Mouse (Mus musculus) heart, adult 8-10 months (tissue): ENCODE data around the gene Vmn1r91. TPM values are rescaled to one million over a fixed set of nuclear protein-coding genes. Genes with fewer than 3 reads are reported as not detected.
"Not testable (repeated sequence)": the region's sequence is repeated elsewhere in the genome, so short reads cannot be mapped to it uniquely, and the experiment has no call there.

Source experiments
- DNase-seq: peaks from one replicate; pipeline ENCODE4 v3.0.0; 2022; ENCODE audit warnings: low spot score
- total RNA-seq, 4 experiments: library from RNA; stranded (reverse); gene quantifications; 2 replicates each; pipeline ENCODE4 v1.2.4; 2022

The Vmn1r91 gene
- not detected for total RNA-seq

DNA sequence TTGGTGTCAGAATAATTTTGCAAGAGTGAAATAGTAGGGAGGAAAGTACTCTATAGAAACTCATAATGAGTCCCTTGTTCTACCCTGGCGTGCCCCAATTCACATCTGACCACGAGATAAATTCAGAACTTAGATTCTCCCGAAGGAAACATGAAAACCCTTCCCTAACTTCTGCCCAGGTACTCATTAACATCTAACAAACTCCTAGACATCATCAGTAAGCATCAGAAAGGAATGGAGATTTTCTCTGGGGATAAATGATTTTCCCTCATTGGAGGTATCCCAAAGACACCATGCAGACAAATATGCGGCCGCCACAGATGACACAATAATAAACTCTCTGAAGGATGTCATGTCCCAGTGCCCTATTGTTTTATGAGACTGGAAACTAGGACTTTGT, at the start of gene Vmn1r91:
TSS of gene Vmn1r91 (plus strand) at position 301 of the 400 bp plus-strand sequence.
- DNase-seq: not testable (repeated sequence)

DNA sequence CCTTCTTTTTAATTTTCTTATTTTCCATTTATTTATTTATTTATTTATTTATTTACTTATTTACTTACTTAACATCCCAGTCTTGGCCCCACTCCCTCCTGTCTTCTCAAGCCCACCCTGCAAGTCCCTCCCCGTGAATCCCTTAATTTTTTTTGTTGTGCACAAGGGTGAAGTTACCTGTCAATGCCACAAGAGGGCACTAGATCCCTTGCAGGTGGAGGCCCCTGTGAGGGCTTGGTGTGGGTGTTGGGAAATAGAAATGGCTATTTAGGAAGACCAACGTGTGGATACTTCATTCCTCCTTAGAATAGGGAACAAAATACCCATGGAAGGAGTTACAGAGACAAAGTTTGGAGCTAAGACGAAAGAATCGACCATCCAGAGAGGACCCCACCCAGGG, 35.4 kb upstream of the Vmn1r91 start:
- DNase-seq: not testable (repeated sequence)

DNA sequence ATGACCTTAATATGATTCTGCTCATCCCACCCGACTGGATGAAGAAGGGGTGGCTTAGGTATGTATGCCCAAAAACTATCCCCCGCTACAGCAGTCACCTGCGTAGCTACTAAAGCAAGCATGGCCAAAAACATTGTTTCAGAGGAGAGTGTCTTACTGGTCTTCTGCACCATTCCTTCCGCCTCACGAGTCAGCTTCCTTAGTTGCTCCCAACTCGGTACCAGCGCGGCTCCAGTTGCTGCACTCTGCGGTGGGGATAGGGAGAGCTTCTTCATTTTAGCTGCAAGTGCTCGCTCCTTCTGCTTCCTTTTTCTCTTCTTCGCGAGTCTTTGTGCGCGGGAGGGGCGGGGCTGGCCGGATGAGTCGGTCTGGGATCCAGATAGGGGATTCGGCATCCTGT, 21.4 kb upstream of the Vmn1r91 start:
- not testable (repeated sequence) for DNase-seq

DNA sequence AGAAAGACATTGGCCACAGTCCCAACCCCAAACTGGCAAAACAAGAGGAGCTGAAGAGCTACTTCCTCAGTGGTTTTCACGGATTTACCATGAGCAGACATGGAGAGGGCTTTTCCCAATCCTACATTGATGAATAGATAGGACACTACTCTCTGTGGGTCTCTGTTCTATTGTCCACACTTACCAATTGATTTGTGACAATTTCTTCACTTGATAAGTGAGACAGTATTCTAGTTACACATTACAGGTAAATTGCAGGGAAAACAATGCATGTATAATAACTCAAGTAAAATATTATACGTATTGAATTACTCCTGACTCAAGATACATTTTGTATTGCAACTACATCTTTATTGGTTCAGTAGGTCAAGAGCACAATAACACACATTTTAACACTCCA, 23.0 kb downstream of the Vmn1r91 start, which contains the start of gene Gm16442:
TSS of gene Gm16442 (minus strand) at position 101 of the 400 bp plus-strand sequence.
- not testable (repeated sequence) for DNase-seq

DNA sequence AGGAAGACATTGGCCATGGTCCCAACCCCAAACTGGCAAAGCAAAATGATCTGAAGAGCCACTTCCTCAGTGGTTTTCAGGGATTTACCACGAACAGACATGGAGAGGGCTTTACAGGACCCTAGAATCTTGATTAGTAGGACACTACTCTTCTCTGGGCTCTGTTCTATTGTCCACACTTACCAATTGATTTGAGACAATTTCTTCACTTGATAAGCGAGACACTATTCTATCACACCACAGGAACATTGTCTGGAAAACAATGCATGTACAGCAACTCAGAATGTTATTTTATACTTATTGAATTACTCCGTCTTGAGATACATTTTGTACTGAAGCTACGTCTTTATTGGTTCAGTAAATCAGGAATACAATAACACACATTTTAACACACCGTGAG, 39.5 kb downstream of the Vmn1r91 start, which contains the start of gene Vmn1r93:
TSS of gene Vmn1r93 (minus strand) at position 101 of the 400 bp plus-strand sequence.
- not testable (repeated sequence) for DNase-seq

Other genes starting within 250 kb of the Vmn1r91 start
- gene Gm19345, start 247.7 kb upstream of the Vmn1r91 start, total RNA-seq: not detected
- under 1 TPM in 1 of 4 experiments, not detected in 3; 0.27 TPM for gene Ceacam16, start 238.4 kb upstream of the Vmn1r91 start, total RNA-seq
- gene Ceacam19, start 211.7 kb upstream of the Vmn1r91 start, total RNA-seq: not detected
- 10 to 100 TPM; 17.9 to 25.0 (median 20.5) TPM for gene Pvr, start 178.5 kb upstream of the Vmn1r91 start, total RNA-seq
- 1 to 10 TPM; 1.4 to 2.1 (median 1.6) TPM for gene Igsf23, start 148.9 kb upstream of the Vmn1r91 start, total RNA-seq
- not detected for gene Ceacam20, start 134.3 kb upstream of the Vmn1r91 start, total RNA-seq
- gene Nlrp9b, start 108.2 kb upstream of the Vmn1r91 start, total RNA-seq: not detected
- gene Gm16442, start 22.9 kb downstream of the Vmn1r91 start, total RNA-seq: not detected
- gene Vmn1r93, start 39.4 kb downstream of the Vmn1r91 start, total RNA-seq: not detected
- not detected for gene Vmn1r94, start 68.7 kb downstream of the Vmn1r91 start, total RNA-seq
- gene Vmn1r95, start 94.0 kb downstream of the Vmn1r91 start, total RNA-seq: not detected
- gene Gm6164, start 105.9 kb downstream of the Vmn1r91 start, total RNA-seq: not detected
- gene Gm4498, start 134.1 kb downstream of the Vmn1r91 start, total RNA-seq: not detected
- gene Gm5890, start 163.2 kb downstream of the Vmn1r91 start, total RNA-seq: not detected
- not detected for gene Gm4133, start 234.4 kb downstream of the Vmn1r91 start, total RNA-seq